Mouse (Mus musculus): ENCODE measurements around the gene Kcnq1.

GRCm38 (mm10) chr7:143357831-143358230 is 251.7 kb downstream of the Kcnq1 start:
- TF ChIP-seq NELFE (IDR thresholded peaks at IDR 0.05; ENCODE audit: low read depth, low read length), result no peak
- no peak for TF ChIP-seq CTCF (conservative IDR thresholded peaks at IDR 0.05 in 1 of 2, IDR thresholded peaks at IDR 0.05 in 1 of 2; ENCODE audit: low read depth in 2 of 2, low read length in 2 of 2)
- TF ChIP-seq HCFC1 (IDR thresholded peaks at IDR 0.05; ENCODE audit: low read depth, low read length), result no peak
- TF ChIP-seq CHD2 (IDR thresholded peaks at IDR 0.05; ENCODE audit: low read length), result no peak
